Mouse (Mus musculus): ENCODE measurements around the gene Gm4792. TPM values are rescaled to one million over a fixed set of nuclear protein-coding genes. Genes with fewer than 3 reads are reported as not detected.

The Gm4792 gene
- polyA plus RNA-seq (2015; fragmentation: Nextera tagmentation; extraction: Ambion mirVana): not detected in 2 replicates

DNA sequence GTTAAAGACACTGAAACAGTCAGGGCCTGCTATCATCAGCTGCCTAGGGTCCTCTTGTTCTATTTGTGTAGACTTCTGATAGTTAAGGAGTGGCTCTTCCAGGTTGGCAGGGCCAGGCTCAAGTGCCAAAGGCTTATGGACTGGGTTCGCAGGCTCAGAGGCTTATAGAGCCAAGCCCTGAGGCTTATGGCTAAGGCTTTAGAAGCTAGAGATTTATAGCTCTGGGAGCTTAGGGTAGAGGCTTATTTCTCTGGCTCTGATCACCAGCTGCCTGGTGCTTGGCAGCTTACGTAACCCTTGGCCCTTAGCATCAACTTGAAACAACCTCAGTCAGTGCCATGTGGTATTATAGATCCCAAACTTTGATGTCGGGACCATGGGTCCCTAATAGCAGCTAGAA lies at the start of gene Gm4792:
Gene Gm4792, minus strand, starts transcription at position 233 of the 400 bp plus-strand sequence.
- Histone ChIP-seq H3K27ac (ENCODE audit: low read length) (no peak within 1 kb of the TSS), H3K4me2 (ENCODE audit: low read depth, low read length) (no peak within 1 kb of the TSS), H3K36me3 (ENCODE audit: control insufficient read depth, insufficient read depth, low read length) (no peaks in the 10 kb centered on the region), H3K9ac (ENCODE audit: low read length) (no peak within 1 kb of the TSS), H3K4me1 (replicated peaks; ENCODE audit: control insufficient read depth, insufficient read depth, low read length) (no peaks in the 10 kb centered on the region), H3K27me3 (ENCODE audit: control insufficient read depth, insufficient read depth, low read depth, low read length) (no peaks in the 10 kb centered on the region), H3K9me3 (ENCODE audit: control insufficient read depth, low read length) (no peaks in the 10 kb centered on the region), H3K4me3 (ENCODE audit: low read length) (no peak within 1 kb of the TSS)
- 73% methylated on average over 3 of the region's 3 CpGs for WGBS
- no peak for ATAC-seq (ENCODE audit: low read depth)

DNA sequence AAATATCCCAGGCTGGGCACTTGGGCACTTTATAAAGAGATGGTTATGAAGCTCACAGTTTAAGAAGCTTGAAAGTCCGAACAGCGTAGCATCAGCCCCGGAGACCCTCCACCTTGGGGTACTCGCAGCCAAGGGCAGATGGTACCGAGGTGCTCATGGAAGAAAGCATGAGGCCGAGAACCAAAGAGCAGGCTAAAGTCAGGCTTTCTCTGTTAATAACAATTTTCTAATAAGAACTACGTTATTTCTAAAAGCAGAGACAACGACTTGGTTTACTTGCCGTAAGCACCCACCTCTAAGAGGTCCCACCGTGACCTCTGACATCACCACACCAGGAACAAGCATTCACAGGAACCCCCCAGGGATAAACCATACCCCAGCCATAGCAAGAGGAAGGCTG lies 49.5 kb upstream of the Gm4792 start:
- no peak overlapping the region for H3K27ac ChIP-seq (ENCODE audit: low read length)
- no peak for ATAC-seq (ENCODE audit: low read depth)
- H3K4me1 ChIP-seq (replicated peaks; ENCODE audit: control insufficient read depth, insufficient read depth, low read length): peaks cover 7% of the 10 kb centered on the region; the same call in 1 of the 2 replicates
- H3K9ac ChIP-seq (ENCODE audit: low read length): no peak overlapping the region
- no peaks in the 10 kb centered on the region for H3K36me3 ChIP-seq (ENCODE audit: control insufficient read depth, insufficient read depth, low read length)
- WGBS: 91% methylated on average over 10 of the region's 10 CpGs
- H3K4me2 ChIP-seq (ENCODE audit: low read depth, low read length): no peak overlapping the region
- no peaks in the 10 kb centered on the region for H3K9me3 ChIP-seq (ENCODE audit: control insufficient read depth, low read length)
- no peak overlapping the region for H3K4me3 ChIP-seq (ENCODE audit: low read length)
- no peaks in the 10 kb centered on the region for H3K27me3 ChIP-seq (ENCODE audit: control insufficient read depth, insufficient read depth, low read depth, low read length)

GRCm38 (mm10) chr10:94347296-94347695 lies 48.8 kb upstream of the Gm4792 start:
- no peak overlapping the region for H3K9ac ChIP-seq (ENCODE audit: low read length)
- no peaks in the 10 kb centered on the region for H3K36me3 ChIP-seq (ENCODE audit: control insufficient read depth, insufficient read depth, low read length)
- 55% methylated on average over 10 of the region's 10 CpGs for whole genome bisulfite sequencing
- no peak for ATAC-seq (ENCODE audit: low read depth)
- H3K4me2 ChIP-seq (ENCODE audit: low read depth, low read length): no peak overlapping the region
- H3K9me3 ChIP-seq (ENCODE audit: control insufficient read depth, low read length): no peaks in the 10 kb centered on the region
- no peaks in the 10 kb centered on the region for H3K27me3 ChIP-seq (ENCODE audit: control insufficient read depth, insufficient read depth, low read depth, low read length)
- no peak overlapping the region for H3K4me3 ChIP-seq (ENCODE audit: low read length)
- peaks cover 7% of the 10 kb centered on the region; the same call in 1 of the 2 replicates for H3K4me1 ChIP-seq (replicated peaks; ENCODE audit: control insufficient read depth, insufficient read depth, low read length)
- H3K27ac ChIP-seq (ENCODE audit: low read length): no peak overlapping the region

DNA sequence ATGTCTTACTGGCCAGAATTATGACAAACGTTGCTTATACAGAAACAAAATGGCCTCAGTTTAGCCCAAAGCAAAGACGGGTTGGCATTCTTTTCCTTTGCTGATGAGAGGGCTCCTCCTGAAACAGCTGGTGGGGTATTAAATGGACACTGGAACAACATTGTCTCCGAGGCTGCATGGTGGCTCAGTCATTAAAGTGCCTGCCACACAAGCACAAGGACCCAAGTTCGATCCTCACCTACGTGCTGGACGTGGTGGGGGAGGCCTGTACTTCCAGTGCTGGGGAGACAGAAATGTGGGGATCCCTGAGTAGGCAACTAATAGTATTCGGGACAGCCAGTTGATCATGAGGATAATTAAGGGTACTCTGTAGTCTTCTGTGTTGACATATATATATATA lies 48.1 kb upstream of the Gm4792 start:
- ATAC-seq (ENCODE audit: low read depth): no peak

GRCm38 (mm10) chr10:94345509-94346252 lies 47.2 kb upstream of the Gm4792 start:
- Histone ChIP-seq H3K27me3 (ENCODE audit: control insufficient read depth, insufficient read depth, low read depth, low read length) (no peaks in the 10 kb centered on the region), H3K4me2 (ENCODE audit: low read depth, low read length) (no peak overlapping the region), H3K9me3 (ENCODE audit: control insufficient read depth, low read length) (no peaks in the 10 kb centered on the region), H3K36me3 (ENCODE audit: control insufficient read depth, insufficient read depth, low read length) (no peaks in the 10 kb centered on the region), H3K4me1 (replicated peaks; ENCODE audit: control insufficient read depth, insufficient read depth, low read length) (peaks cover 2% of the 10 kb centered on the region; the same call in 1 of the 2 replicates), H3K9ac (ENCODE audit: low read length) (no peak overlapping the region), H3K27ac (ENCODE audit: low read length) (no peak overlapping the region), H3K4me3 (ENCODE audit: low read length) (no peak overlapping the region)
- 89% methylated on average over 7 of the region's 7 CpGs for WGBS
- no peak for ATAC-seq (ENCODE audit: low read depth)

More for the DNA sequence above, 48.1 kb upstream of the Gm4792 start:
- Histone ChIP-seq H3K27ac (ENCODE audit: low read length) (no peak overlapping the region), H3K4me2 (ENCODE audit: low read depth, low read length) (no peak overlapping the region), H3K36me3 (ENCODE audit: control insufficient read depth, insufficient read depth, low read length) (no peaks in the 10 kb centered on the region), H3K4me3 (ENCODE audit: low read length) (no peak overlapping the region), H3K9ac (ENCODE audit: low read length) (no peak overlapping the region), H3K4me1 (replicated peaks; ENCODE audit: control insufficient read depth, insufficient read depth, low read length) (peaks cover 7% of the 10 kb centered on the region; the same call in 1 of the 2 replicates), H3K27me3 (ENCODE audit: control insufficient read depth, insufficient read depth, low read depth, low read length) (no peaks in the 10 kb centered on the region), H3K9me3 (ENCODE audit: control insufficient read depth, low read length) (no peaks in the 10 kb centered on the region)
- WGBS: 87% methylated on average over 7 of the region's 7 CpGs

- no peaks in the 10 kb centered on the region for H3K36me3 ChIP-seq (ENCODE audit: control insufficient read depth, insufficient read depth, low read length)
- ATAC-seq (ENCODE audit: low read depth): 0 out of 2 replicates have a peak, but pooled peaks have one; percentile 20
- no peak overlapping the region for H3K4me3 ChIP-seq (ENCODE audit: low read length)
- no peaks in the 10 kb centered on the region for H3K9me3 ChIP-seq (ENCODE audit: control insufficient read depth, low read length)
- no peak overlapping the region for H3K9ac ChIP-seq (ENCODE audit: low read length)
- no peaks in the 10 kb centered on the region for H3K27me3 ChIP-seq (ENCODE audit: control insufficient read depth, insufficient read depth, low read depth, low read length)
- H3K4me2 ChIP-seq (ENCODE audit: low read depth, low read length): peak overlapping the region; percentile 26; the same call in 1 of the 2 replicates
- H3K4me1 ChIP-seq (replicated peaks; ENCODE audit: control insufficient read depth, insufficient read depth, low read length): no peaks in the 10 kb centered on the region
- 49% methylated on average over 22 of the region's 22 CpGs for WGBS
- no peak overlapping the region for H3K27ac ChIP-seq (ENCODE audit: low read length)
Measured at GRCm38 (mm10) chr10:94344631-94345417, 46.3 kb upstream of the Gm4792 start.

- Histone ChIP-seq H3K9ac (ENCODE audit: low read length) (no peak overlapping the region), H3K4me1 (replicated peaks; ENCODE audit: control insufficient read depth, insufficient read depth, low read length) (no peaks in the 10 kb centered on the region), H3K27ac (ENCODE audit: low read length) (no peak overlapping the region), H3K27me3 (ENCODE audit: control insufficient read depth, insufficient read depth, low read depth, low read length) (no peaks in the 10 kb centered on the region), H3K9me3 (ENCODE audit: control insufficient read depth, low read length) (no peaks in the 10 kb centered on the region), H3K4me3 (ENCODE audit: low read length) (no peak overlapping the region), H3K36me3 (ENCODE audit: control insufficient read depth, insufficient read depth, low read length) (no peaks in the 10 kb centered on the region), H3K4me2 (ENCODE audit: low read depth, low read length) (no peak overlapping the region)
- WGBS: 68% methylated on average over 7 of the region's 7 CpGs
- no peak for ATAC-seq (ENCODE audit: low read depth)
Measured at GRCm38 (mm10) chr10:94343581-94343980, 45.1 kb upstream of the Gm4792 start.

GRCm38 (mm10) chr10:94342256-94342655 lies 43.8 kb upstream of the Gm4792 start:
- no peaks in the 10 kb centered on the region for H3K36me3 ChIP-seq (ENCODE audit: control insufficient read depth, insufficient read depth, low read length)
- no peak for ATAC-seq (ENCODE audit: low read depth)
- no peaks in the 10 kb centered on the region for H3K9me3 ChIP-seq (ENCODE audit: control insufficient read depth, low read length)
- WGBS: 64% methylated on average over 7 of the region's 7 CpGs
- no peak overlapping the region for H3K4me3 ChIP-seq (ENCODE audit: low read length)
- H3K27me3 ChIP-seq (ENCODE audit: control insufficient read depth, insufficient read depth, low read depth, low read length): no peaks in the 10 kb centered on the region
- no peak overlapping the region for H3K27ac ChIP-seq (ENCODE audit: low read length)
- no peak overlapping the region for H3K4me2 ChIP-seq (ENCODE audit: low read depth, low read length)
- H3K4me1 ChIP-seq (replicated peaks; ENCODE audit: control insufficient read depth, insufficient read depth, low read length): no peaks in the 10 kb centered on the region
- no peak overlapping the region for H3K9ac ChIP-seq (ENCODE audit: low read length)

- Histone ChIP-seq H3K4me1 (replicated peaks; ENCODE audit: control insufficient read depth, insufficient read depth, low read length) (no peaks in the 10 kb centered on the region), H3K27ac (ENCODE audit: low read length) (no peak overlapping the region), H3K4me3 (ENCODE audit: low read length) (no peak overlapping the region), H3K36me3 (ENCODE audit: control insufficient read depth, insufficient read depth, low read length) (no peaks in the 10 kb centered on the region), H3K27me3 (ENCODE audit: control insufficient read depth, insufficient read depth, low read depth, low read length) (no peaks in the 10 kb centered on the region), H3K9ac (ENCODE audit: low read length) (no peak overlapping the region), H3K4me2 (ENCODE audit: low read depth, low read length) (peak overlapping the region; percentile 19; the same call in 1 of the 2 replicates), H3K9me3 (ENCODE audit: control insufficient read depth, low read length) (no peaks in the 10 kb centered on the region)
- 66% methylated on average over 17 of the region's 17 CpGs for WGBS
- ATAC-seq (ENCODE audit: low read depth): no peak
Measured at GRCm38 (mm10) chr10:94341501-94341900, 43.0 kb upstream of the Gm4792 start.
